Mouse (Mus musculus): ENCODE measurements around the gene Bmpr1b. TPM values are rescaled to one million over a fixed set of nuclear protein-coding genes. Genes with fewer than 3 reads are reported as not detected.
"Not testable (repeated sequence)": the region's sequence is repeated elsewhere in the genome, so short reads cannot be mapped to it uniquely, and the experiment has no call there.

The Bmpr1b gene
- under 1 TPM; 0.17 to 0.26 TPM for total RNA-seq (2021)

GRCm38 (mm10) chr3:142168863-142169521 is at the start of gene Bmpr1b:
Gene Bmpr1b, minus strand, starts transcription at chr3:142169425.
- intact Hi-C loops (cut with DNase I): no loop called here
- DNase-seq (ENCODE audit: low spot score): peak; percentile 10

GRCm38 (mm10) chr3:142212821-142213220 is 43.6 kb upstream of the Bmpr1b start:
- DNase-seq (ENCODE audit: low spot score): no peak
- intact Hi-C loops (cut with DNase I): no loop called here

GRCm38 (mm10) chr3:142212186-142212585 is 43.0 kb upstream of the Bmpr1b start:
- intact Hi-C loops (cut with DNase I): no loop called here

GRCm38 (mm10) chr3:142209981-142210380 is 40.8 kb upstream of the Bmpr1b start:
- intact Hi-C loops (cut with DNase I): no loop called here
- no peak for DNase-seq (ENCODE audit: low spot score)

More at GRCm38 (mm10) chr3:142212186-142212585, 43.0 kb upstream of the Bmpr1b start:
- DNase-seq (ENCODE audit: low spot score): no peak

GRCm38 (mm10) chr3:142209057-142209456 is 39.8 kb upstream of the Bmpr1b start:
- DNase-seq (ENCODE audit: low spot score): no peak
- intact Hi-C loops (cut with DNase I): no loop called here

- intact Hi-C loops (cut with DNase I): no loop called here
- no peak for DNase-seq (ENCODE audit: low spot score)
Observed at GRCm38 (mm10) chr3:142207488-142207887, 38.3 kb upstream of the Bmpr1b start.

- intact Hi-C loops (cut with DNase I): no loop called here
Observed at GRCm38 (mm10) chr3:142206316-142206715, 37.1 kb upstream of the Bmpr1b start.

GRCm38 (mm10) chr3:142196142-142196541 is 26.9 kb upstream of the Bmpr1b start:
- intact Hi-C loops (cut with DNase I): no loop called here
- no peak for DNase-seq (ENCODE audit: low spot score)

More at GRCm38 (mm10) chr3:142206316-142206715, 37.1 kb upstream of the Bmpr1b start:
- no peak for DNase-seq (ENCODE audit: low spot score)

GRCm38 (mm10) chr3:142191627-142192026 is 22.4 kb upstream of the Bmpr1b start:
- DNase-seq (ENCODE audit: low spot score); intact Hi-C loops (cut with DNase I): not testable (repeated sequence)

- no peak for DNase-seq (ENCODE audit: low spot score)
Observed at GRCm38 (mm10) chr3:142186551-142186950, 17.3 kb upstream of the Bmpr1b start.

GRCm38 (mm10) chr3:142173996-142174395 is 4.8 kb upstream of the Bmpr1b start:
- DNase-seq (ENCODE audit: low spot score): no peak
- intact Hi-C loops (cut with DNase I): no loop called here

More at GRCm38 (mm10) chr3:142186551-142186950, 17.3 kb upstream of the Bmpr1b start:
- intact Hi-C loops (cut with DNase I): no loop called here

GRCm38 (mm10) chr3:142168251-142168862 is 868 bp downstream of the Bmpr1b start:
- intact Hi-C loops (cut with DNase I): no loop called here
- DNase-seq (ENCODE audit: low spot score): no peak

- no peak for DNase-seq (ENCODE audit: low spot score)
Observed at GRCm38 (mm10) chr3:142164981-142165380, 4.2 kb downstream of the Bmpr1b start.

GRCm38 (mm10) chr3:142163896-142164295 is 5.3 kb downstream of the Bmpr1b start:
- no peak for DNase-seq (ENCODE audit: low spot score)
- intact Hi-C loops (cut with DNase I): no loop called here

More at GRCm38 (mm10) chr3:142164981-142165380, 4.2 kb downstream of the Bmpr1b start:
- intact Hi-C loops (cut with DNase I): no loop called here

GRCm38 (mm10) chr3:142161405-142161804 is 7.8 kb downstream of the Bmpr1b start:
- DNase-seq (ENCODE audit: low spot score): no peak
- intact Hi-C loops (cut with DNase I): no loop called here

- intact Hi-C loops (cut with DNase I): no loop called here
- DNase-seq (ENCODE audit: low spot score): no peak
Observed at GRCm38 (mm10) chr3:142151980-142152379, 17.2 kb downstream of the Bmpr1b start.

- intact Hi-C loops (cut with DNase I): no loop called here
- no peak for DNase-seq (ENCODE audit: low spot score)
Observed at GRCm38 (mm10) chr3:142138796-142139195, 30.4 kb downstream of the Bmpr1b start.

- intact Hi-C loops (cut with DNase I): no loop called here
- DNase-seq (ENCODE audit: low spot score): no peak
Observed at GRCm38 (mm10) chr3:142126379-142126778, 42.8 kb downstream of the Bmpr1b start.

GRCm38 (mm10) chr3:142125556-142125955 is 43.7 kb downstream of the Bmpr1b start:
- no peak for DNase-seq (ENCODE audit: low spot score)

GRCm38 (mm10) chr3:142124255-142124654 is 45.0 kb downstream of the Bmpr1b start:
- intact Hi-C loops (cut with DNase I): no loop called here

More at GRCm38 (mm10) chr3:142125556-142125955, 43.7 kb downstream of the Bmpr1b start:
- intact Hi-C loops (cut with DNase I): no loop called here

GRCm38 (mm10) chr3:142122376-142122775 is 46.8 kb downstream of the Bmpr1b start:
- no peak for DNase-seq (ENCODE audit: low spot score)
- intact Hi-C loops (cut with DNase I): no loop called here

More at GRCm38 (mm10) chr3:142124255-142124654, 45.0 kb downstream of the Bmpr1b start:
- DNase-seq (ENCODE audit: low spot score): no peak

Data from heart, postnatal 25 days (tissue).